Mouse (Mus musculus) retina, postnatal 7 days (tissue): ENCODE results near the gene Nmb.

Experiments used
- DNase-seq: peaks from one replicate; pipeline ENCODE4 v3.0.0-alpha.2; 2012; ENCODE audit warnings: low read depth, low spot score

The Nmb gene

GRCm38 (mm10) chr7:80900944-80901501 lies 3.9 kb downstream of the Nmb start, which contains the start of gene Wdr73:
TSS of gene Wdr73 (minus strand) at chr7:80901269.
- peak; percentile 79 for DNase-seq

- no peak for DNase-seq
Observed at GRCm38 (mm10) chr7:80897721-80898120, 7.2 kb downstream of the Nmb start.

- DNase-seq: no peak
Observed at GRCm38 (mm10) chr7:80897134-80897533, 7.7 kb downstream of the Nmb start.

DNA sequence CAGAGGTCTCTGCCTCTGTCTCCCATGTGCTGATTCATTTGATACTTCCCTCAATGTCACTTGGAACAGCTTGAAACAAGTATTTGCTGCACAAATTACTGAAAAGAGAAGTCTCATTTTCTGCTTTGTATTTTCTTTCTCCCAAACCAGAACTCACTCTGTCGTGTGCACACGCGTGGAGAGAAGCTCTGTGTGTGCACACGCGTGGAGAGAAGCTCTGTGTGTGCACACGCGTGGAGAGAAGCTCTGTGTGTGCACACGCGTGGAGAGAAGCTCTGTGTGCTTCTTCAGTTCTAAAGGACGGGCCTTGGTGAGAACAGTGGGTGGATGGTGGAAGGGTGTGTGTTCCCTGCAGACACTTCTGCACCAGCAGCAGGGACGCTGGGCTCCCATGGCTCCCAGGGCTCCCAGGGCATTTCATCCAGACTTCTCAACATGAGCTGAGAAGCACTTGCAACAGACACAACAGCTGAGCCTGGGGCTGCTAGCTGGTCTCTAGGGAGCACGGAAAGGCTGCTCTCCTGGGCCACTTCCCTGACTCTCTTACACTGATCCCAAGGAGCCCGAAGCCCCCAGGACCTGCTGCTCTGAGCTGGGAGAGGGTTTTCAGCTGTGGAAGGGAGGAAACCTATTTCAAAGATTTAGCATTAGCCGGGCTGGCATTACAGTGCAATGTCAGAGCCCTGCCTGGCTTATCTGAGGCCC lies 9.9 kb downstream of the Nmb start:
- DNase-seq: no peak

- no peak for DNase-seq
Observed at GRCm38 (mm10) chr7:80894196-80894595, 10.7 kb downstream of the Nmb start.

- no peak for DNase-seq
Observed at GRCm38 (mm10) chr7:80893753-80894129, 11.1 kb downstream of the Nmb start.

GRCm38 (mm10) chr7:80893086-80893752 lies 11.7 kb downstream of the Nmb start:
- DNase-seq: no peak

GRCm38 (mm10) chr7:80889841-80890241 lies 15.0 kb downstream of the Nmb start:
- DNase-seq: no peak

DNA sequence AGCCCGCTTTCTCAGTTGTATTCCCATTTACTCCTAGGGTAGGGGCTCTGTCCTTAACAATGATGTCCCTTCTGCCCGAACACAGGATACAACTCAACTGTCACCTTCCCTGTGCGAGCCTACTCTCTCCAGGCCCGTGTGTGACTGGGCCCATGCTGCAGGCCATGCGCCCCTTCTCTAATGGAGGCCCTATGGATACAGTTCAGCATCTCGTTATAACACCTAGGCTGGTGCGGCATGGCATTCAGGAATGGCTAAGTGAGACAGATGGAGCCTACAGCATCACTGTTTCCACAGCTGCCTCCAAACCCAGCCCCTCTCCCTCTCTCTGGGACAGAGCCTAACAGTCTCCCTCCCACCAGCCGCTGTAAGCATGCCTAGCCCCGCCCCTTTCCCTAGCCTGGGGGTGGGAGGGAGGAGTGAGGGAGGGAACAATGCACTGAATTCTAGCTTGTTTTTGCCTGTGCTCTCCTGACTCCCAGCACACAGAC lies 15.8 kb downstream of the Nmb start:
- no peak for DNase-seq

- no peak for DNase-seq
Observed at GRCm38 (mm10) chr7:80888595-80888994, 16.3 kb downstream of the Nmb start.

- DNase-seq: no peak
Observed at GRCm38 (mm10) chr7:80885666-80886065, 19.2 kb downstream of the Nmb start.

DNA sequence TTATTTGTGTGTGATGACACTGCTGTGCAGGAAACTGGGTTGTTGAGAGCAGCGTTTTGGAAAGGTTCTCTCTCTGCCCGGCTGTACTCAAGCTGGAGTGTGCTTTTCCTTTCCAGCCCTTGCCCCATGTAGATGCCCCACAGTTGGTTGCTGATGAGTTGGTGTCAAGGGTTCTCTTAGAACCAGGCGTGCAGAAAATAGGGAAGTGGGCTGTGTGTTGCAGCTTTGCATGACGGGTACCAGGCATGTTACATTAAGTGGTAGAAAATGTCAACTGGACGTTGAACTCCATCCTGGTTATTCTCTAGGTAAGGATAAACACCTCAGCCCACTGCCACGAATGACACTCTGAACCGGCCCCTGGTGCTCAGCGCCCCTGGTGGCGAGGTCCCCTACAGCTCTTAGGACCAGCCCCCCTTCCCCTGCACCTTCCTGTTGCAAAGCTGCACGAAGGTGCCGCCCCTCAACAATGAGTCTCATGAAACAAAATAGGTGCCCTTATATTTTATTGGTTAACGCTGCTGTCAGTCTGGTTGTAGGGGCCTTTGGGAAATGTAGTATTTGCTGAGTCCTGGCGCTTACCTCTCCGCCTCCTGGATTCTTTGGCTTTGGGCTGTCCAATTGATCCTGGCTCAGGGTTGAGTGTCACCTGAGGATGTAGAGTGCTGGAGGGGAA lies 21.9 kb downstream of the Nmb start:
- DNase-seq: peak; percentile 72

- no peak for DNase-seq
Observed at GRCm38 (mm10) chr7:80875727-80876126, 29.1 kb downstream of the Nmb start.

- no peak for DNase-seq
Observed at GRCm38 (mm10) chr7:80873631-80874030, 31.2 kb downstream of the Nmb start.

DNA sequence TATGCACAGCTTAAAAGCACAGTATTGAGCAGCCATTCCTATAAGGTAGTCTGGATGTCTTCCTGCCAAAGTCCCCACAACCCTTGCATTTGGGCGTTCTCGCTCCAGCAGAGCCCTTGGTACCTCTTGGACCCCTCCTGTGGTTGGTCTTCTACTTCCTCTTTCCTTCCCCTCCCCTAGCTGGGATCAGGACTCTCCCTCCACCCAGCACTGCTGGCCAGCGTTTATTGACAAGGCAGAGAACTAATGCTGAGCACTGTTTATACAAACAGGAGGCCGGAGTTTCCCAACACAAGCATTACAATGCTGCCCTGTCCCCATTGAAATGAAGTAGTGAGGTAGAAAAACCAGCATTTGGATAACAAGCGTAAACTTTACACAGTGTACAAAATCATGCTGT lies 31.8 kb downstream of the Nmb start:
- DNase-seq: no peak

GRCm38 (mm10) chr7:80868686-80869085 lies 36.2 kb downstream of the Nmb start:
- no peak for DNase-seq

GRCm38 (mm10) chr7:80866514-80867147 lies 38.2 kb downstream of the Nmb start:
- DNase-seq: no peak

- DNase-seq: no peak
Observed at GRCm38 (mm10) chr7:80865521-80865920, 39.4 kb downstream of the Nmb start.

DNA sequence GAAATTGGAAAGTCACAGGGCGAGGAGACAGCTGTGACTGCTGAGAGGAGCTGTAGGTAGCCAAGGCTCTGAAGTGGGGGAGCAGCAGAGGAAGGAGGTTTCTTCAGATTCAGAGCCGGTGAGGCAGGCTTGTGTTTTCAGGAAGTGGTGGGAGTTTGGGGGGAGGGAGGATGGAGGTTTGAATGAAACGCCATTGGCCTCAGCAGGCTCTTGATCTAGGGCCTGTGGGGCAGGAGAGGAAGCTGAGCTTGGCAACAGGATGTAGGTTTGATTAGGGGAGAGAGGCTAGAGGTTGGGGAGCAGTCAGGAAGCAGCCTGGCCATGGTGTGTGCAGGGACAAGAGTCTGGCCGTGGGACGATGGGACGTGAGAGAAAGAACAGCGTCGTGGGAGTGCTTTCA lies 40.0 kb downstream of the Nmb start:
- DNase-seq: no peak

DNA sequence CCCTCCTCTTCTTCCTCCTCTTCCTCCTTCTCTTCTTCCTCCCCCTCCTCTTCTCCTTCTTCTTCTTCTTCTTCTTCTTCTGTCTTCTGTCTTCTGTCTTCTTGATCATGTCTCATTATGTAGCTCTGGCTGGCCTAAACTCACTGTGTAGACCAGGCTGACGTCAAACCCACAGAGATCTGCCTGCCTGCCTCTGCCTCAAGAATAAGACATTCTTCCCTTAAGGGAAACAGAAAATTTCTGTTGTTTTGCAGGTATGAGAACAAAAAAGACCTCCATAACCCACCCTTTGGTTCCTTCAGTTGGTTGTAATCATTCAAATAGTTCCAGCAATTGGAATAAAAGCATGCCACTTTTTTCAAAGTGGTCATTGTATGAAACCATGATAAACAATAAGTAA lies 40.7 kb downstream of the Nmb start:
- DNase-seq: no peak

DNA sequence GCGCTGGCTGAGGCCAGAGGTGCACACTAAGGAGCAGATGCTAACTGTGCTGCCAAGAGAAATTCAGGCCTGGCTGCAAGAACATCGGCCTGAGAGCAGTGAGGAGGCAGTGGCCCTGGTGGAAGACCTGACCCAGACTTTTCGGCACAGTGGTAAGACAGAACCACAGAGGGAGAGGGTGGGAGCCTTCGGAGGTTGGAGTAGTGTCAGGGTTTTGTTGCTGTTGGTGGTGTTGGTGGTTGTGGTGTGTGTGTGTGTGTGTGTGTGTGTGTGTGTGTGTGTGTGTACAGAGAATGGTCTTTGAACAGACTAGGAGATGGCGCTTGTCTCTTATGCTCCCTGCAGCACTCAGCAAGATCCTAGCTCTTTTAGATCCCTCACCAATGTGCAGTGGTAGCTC lies 41.4 kb downstream of the Nmb start:
- DNase-seq: no peak

GRCm38 (mm10) chr7:80862475-80862874 lies 42.4 kb downstream of the Nmb start:
- no peak for DNase-seq
